Mouse (Mus musculus): ENCODE measurements around the gene Usp37.

Gene Usp37

DNA sequence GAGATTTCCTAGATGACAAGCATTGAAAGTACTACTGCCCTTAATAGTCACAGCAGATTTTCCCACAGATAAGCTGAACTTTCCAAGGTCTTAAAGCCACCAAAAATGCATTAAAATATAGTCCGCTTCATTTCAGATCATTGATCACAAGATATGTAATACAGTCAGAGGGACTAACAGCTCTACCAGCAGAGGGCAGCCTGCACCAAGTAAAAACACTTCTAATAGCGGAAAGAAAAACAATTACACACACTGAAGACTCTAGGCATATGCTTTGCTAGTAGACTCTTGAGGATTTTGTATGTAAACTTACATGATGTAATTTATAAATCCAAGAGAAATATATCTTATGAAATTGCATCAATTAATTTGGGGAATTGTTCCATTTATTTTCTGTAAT is 83.8 kb downstream of the Usp37 start:
- peak; percentile 59 for DNase-seq (ENCODE audit: low spot score)

DNA sequence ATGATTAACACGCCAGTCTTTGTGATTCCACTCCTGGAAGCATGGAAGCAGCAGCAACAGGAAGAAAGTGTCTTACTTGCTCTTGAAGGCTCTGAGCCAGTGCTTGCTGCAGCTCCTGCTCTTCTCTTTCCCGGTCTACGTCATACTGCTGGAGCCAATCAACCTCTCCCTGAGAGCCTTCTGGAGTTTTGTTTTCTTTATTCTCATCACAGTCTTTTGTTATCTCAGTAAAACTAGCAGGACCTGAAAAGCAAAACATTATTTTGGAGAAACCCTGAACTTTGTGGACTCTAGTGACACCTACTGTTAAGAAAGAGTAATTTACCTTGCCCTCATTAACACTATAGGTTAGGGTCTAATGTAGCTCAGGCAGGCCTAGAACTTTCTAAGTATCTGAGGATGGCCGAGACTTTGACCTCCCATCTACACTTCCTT is 91.5 kb downstream of the Usp37 start:
- peak; percentile 69 for DNase-seq (ENCODE audit: low spot score)

DNA sequence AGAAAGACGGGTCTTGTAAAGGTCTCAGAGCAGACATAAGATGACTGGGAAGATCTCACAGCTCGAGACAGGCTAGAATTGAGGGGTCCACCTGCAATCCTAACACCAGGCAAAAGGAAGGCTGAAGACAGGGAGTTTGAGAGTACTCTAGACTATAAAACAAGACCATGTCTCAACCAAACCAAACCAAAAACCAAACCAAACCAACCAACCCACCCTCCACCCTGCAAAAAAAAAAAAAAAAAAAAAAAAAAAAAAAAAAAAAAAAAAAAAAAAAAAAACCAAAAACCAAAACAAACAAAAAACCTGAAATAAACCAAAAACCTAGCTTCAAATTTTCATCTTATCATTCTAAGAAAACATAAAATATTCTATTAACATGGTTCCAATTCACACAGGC is 99.5 kb downstream of the Usp37 start:
- no peak for DNase-seq (ENCODE audit: low spot score)

GRCm38 (mm10) chr1:74439166-74439876 is 104.8 kb downstream of the Usp37 start:
- no peak for DNase-seq (ENCODE audit: low spot score)

- no peak for DNase-seq (ENCODE audit: low spot score)
Measured at GRCm38 (mm10) chr1:74437702-74438427, 106.2 kb downstream of the Usp37 start.

DNA sequence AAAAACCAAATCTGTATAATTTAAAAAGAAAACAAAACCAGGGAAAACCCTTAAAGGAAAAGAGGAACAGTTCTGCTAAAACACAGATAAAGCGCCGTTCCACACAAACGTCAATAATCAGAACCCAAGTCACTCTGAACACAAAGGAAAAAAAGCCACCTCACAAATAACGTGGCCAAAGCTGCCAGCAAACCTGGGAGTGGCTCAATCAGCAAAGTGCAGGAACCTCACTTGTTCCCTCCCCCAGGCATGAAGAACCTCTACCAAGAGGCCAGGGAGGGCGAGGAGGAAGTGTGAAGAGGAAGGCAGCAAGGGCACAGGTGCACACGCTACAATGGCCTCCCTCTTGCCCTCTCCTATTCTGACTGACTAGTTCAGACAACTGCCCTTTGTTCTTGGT is 108.5 kb downstream of the Usp37 start:
- DNase-seq (ENCODE audit: low spot score), result no peak

DNA sequence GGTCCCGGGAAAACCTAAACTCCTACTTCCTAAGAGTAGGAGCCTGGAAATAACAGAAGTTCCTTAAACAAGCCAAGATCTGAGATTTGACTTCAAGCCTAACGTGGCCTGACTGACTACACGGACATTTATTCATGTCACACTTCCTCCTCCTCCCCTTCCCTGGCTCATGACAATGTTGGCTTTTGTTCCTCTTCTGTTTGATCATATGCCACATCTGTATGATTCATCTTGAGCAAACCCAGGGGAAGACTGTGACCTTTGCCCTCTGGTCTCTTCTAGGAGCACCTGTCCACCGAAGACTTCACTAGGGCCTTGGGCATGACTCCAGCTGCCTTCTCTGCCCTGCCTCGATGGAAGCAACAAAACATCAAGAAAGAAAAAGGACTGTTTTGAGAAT is 109.5 kb downstream of the Usp37 start:
- no peak for DNase-seq (ENCODE audit: low spot score)

DNA sequence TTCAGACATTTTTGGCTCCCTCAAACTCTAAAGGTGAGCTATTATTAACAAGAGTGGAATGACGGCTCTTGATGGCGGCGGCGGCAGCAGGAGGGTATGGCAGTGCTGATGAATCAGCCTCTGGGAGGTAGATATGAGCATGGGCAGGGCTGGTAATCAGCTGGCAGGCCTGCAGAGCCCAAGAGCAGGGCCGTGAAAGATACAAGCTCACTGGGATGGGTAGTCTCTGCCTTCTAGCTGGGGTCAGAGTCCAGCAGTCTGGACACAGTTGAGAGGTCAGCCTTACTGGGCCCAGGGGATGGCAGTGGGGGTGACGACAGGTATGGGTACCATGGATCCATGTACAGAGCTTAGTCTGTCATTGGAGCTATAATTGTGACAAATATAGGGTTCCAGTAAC is 110.9 kb downstream of the Usp37 start:
- no peak for DNase-seq (ENCODE audit: low spot score)

DNA sequence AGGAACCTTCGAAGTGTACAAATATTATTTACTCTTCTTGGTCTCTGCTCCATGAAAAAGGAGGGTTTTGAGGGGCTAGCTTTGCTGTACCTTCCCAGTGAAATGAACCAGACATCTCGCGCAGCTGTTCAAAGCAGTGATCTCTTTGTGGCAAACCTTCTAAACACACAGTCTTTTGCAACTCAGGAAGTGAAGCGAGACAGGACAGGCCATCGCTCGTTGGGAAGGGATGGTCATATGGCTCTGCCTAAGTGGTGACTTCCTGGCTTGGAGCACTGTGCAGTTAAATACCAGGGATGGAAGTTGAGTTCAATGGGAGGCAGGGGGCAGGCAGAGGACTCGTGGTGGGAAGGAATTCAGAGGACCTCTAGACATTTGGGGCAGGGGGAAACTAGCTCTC is 118.2 kb downstream of the Usp37 start:
- DNase-seq (ENCODE audit: low spot score), result no peak

- peak; percentile 46 for DNase-seq (ENCODE audit: low spot score)
Measured at GRCm38 (mm10) chr1:74423147-74423546, 120.9 kb downstream of the Usp37 start.

DNA sequence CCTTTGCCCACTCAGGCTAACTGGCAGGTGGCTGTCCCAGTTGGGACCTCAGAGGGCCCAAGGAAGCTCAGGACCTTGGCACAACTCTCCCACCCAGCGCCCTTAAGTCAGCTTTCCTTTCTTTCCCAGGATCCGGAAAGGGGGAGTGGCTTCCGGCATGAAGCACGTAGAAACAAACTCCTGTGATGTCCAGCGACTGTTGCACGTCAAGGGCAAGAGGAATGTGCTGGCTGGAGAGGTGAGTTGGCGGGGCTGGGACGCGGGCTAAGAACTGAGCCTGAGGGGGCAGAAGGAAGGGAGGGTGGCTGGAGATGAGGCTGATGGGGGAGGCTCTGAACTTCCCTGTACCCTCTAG is 124.7 kb downstream of the Usp37 start:
- DNase-seq (ENCODE audit: low spot score), result no peak

DNA sequence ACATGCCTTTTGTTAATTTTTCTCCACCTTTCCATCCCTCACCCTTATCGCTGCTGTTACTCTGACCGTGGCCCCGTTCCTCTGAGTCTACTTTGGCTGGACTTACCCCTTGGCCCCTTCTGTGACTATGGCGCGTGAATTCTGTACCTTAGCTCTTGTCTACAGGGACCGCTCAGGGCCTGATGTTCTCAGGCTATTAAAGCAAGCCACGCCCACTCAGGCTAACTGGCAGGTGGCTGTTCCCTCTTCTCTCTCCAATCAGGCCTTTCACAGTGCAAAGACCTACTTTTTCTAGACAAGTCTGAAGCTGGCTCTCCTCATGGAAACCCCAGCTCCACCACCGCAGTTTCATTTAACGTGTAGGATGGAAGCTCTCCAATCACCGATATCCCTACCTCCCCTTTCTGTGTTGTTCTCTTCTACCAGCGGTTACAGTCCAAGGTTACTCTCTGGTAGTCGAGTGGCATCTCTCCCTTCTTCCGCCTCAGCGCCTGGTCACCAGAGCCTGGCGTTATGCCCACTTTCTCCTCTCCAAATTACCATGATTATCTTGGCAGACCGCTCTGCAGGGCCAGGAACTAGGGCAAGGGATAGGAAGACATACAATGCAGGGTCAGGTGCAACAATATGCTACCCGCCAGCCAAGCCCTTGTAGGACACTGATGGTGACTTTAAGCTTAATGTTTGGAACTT is 125.2 kb downstream of the Usp37 start:
- no peak for DNase-seq (ENCODE audit: low spot score)

GRCm38 (mm10) chr1:74415143-74415542 is 128.9 kb downstream of the Usp37 start:
- DNase-seq (ENCODE audit: low spot score), result peak; percentile 46

DNA sequence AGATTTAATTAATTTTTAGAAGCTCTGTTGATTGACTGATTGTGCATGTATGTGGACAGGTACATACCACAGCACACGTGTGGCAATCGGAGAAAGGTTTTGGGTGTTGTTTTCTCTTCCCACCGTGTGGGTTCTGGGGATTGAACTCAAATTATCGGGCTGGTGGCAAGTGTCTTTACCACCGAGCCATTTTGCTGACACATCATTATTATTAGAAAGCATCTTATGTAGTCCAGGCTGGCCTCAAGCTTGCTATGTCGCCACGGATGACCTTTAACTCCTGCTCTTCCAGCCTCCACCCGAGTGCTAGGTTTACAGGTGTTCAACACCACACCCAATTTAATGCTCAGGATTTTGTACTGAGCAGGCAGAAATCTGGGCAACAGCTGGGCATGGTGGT is 131.4 kb downstream of the Usp37 start:
- no peak for DNase-seq (ENCODE audit: low spot score)

DNA sequence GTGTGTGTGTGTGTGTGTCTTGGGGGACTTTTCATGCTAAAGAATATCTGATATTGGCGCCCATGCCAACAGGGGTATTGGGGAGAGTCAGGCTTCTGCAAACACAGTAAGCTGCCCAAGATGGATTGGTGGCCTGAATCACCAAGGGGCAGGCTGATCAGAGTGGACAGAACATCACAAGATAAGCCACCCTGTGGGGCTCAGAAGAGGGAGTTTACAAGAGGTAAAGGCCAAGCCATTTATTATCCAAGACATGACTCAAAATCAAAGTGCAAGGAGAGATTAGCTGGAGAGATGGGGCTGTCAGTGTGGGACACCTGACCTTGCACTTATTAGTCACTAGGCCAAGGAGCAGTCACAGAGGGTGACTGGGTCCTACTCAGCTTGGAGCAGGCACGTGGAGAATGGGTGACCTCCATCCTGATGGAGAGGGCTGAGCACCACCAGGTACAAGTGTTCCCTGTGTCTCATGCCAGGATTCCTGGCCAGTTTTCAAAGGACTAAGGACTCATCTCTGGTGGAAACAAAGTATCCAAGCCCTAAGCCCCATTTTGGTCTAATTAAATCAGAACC is 132.2 kb downstream of the Usp37 start:
- DNase-seq (ENCODE audit: low spot score), result no peak

GRCm38 (mm10) chr1:74408589-74409504 is 135.2 kb downstream of the Usp37 start, which contains the start of gene Vil1:
Vil1 (plus strand) TSS chr1:74409376.
- DNase-seq (ENCODE audit: low spot score), result no peak

DNA sequence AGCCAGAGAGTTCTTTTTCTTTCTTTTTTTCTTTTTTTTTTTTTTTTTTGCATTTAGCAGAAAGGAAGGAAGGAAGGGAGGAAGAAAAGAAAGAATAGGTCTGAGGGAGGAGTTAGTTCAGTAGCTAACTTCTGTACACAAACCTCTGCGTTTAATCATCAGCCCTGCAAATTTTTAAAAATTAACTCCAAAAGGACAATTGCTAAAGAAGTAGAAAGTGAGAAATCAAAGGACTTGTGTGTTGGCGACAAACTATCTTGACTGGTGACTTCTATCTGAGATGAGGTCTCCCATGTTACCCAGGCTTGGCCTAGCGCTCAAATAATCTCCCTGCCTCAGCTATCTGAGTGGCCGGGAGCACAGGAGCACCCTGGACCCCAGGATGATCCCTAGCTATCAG is 139.9 kb downstream of the Usp37 start:
- DNase-seq (ENCODE audit: low spot score), result no peak

DNA sequence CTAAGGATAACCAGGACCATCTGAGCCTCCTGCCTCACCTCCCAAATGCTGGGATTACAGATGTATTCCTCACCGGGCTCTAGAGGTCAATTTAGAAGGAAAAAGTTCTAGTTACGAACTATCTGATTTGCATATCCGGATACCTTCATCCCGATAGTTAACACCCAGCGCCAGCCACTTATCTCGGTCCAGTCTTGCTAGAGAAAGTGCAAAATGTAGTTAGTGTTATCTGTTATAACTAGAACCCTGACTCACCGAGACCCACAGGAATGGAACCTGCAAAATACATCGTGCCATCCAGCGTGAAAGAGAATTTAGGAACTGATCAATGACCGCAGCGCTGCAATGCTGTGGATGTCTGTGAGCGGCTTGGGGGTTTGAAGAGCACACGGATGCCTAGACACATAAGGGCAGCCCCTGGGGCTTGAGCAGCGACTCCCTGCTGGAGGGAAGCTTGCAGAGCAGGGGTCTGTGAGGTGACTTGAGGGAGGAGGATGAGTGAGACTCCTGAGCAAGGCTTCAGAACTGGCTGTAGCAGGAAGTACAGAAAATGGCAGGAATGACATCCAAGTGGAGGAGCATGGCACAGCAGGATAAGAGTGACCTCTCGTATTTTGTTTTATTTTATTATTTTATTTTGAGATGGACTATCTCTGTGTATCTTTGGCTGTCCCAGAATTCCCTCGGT is 142.9 kb downstream of the Usp37 start:
- DNase-seq (ENCODE audit: low spot score), result no peak

DNA sequence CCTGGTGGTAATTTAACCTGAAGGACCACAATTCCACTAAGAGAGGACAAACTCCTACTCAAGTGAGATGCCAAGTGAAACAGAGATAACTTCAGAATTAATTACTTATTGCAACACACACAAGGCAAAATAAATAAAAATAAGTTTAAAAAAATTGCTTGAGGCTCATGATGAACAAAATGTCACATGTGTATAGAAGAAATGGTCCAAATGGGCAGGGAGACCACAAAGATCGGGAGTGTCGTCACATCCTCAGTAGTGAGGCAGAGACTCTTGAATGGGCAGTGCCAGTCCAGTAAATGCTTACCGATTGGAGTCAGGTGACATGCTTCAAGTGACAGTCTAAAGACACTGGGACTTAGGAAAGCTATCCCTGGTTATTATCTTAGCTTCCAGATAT is 143.6 kb downstream of the Usp37 start:
- no peak for DNase-seq (ENCODE audit: low spot score)

DNA sequence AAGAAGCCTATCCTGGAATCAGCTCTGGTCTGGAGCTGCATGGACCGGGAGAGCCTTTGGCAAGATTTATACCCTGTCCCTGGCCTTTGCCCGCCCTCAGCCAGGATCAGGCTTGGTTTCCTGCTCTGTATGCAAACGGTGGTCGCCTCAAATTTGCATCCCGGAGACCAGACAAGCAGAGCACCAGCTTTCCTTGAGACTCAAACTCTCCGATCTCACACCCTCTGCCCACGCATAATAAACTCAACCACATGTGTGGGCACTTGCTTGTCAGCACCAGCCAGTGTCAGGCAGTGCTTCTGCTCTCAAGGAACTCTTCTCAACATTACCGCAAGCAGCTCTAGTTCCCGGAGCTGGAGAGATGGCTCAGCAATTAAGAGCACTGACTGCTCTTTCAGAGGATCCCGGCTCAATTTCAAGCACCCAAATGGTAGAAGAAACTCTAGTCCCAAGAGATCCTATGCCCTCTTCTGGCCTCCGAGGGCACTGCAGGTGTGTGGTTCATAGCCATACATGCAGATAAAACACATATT is 146.1 kb downstream of the Usp37 start:
- peak; percentile 85 for DNase-seq (ENCODE audit: low spot score)

Measured in embryo, embryonic 10.5 days (tissue).